Mouse (Mus musculus): ENCODE data around the gene Man2a2.
"Not testable (repeated sequence)": the region's sequence is repeated elsewhere in the genome, so short reads cannot be mapped to it uniquely, and the experiment has no call there.

The Man2a2 gene

GRCm38 (mm10) chr7:80330278-80330677 lies 40.9 kb downstream of the Man2a2 start:
- no peak for DNase-seq

DNA sequence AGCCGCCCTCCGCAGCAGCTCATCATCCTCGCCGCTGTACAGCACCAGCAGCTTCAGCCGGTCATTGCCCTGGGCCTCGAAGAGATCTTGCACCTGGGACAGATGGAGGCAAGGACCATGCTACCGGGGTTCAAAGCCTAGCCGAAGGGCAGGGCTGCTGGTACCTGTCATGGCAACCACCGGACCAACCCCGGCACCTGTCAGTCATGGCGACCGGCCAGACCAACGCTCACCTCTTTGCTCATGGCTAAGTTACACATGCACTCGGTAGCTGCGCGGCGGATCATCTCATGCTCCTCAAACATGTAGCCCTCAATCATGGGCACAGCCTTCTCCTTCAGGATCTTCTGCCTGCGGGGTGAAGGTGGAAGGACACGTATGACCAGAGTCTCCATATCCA lies 45.1 kb downstream of the Man2a2 start:
- DNase-seq: no peak

GRCm38 (mm10) chr7:80325292-80325868 lies 45.8 kb downstream of the Man2a2 start:
- no peak for DNase-seq

DNA sequence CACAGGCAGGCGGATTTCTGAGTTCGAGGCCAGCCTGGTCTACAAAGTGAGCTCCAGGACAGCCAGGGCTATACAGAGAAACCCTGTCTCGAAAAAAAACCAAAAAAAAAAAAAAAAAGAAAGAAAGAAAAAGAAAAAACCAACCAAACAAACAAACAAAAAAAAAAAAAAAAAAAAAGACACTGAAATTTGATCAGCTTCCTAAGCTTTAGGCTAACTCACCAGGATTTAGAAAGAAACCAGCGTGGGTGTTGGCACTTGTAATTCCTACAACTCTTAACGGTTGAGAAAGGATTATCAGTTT lies 46.4 kb downstream of the Man2a2 start:
- DNase-seq: not testable (repeated sequence)

DNA sequence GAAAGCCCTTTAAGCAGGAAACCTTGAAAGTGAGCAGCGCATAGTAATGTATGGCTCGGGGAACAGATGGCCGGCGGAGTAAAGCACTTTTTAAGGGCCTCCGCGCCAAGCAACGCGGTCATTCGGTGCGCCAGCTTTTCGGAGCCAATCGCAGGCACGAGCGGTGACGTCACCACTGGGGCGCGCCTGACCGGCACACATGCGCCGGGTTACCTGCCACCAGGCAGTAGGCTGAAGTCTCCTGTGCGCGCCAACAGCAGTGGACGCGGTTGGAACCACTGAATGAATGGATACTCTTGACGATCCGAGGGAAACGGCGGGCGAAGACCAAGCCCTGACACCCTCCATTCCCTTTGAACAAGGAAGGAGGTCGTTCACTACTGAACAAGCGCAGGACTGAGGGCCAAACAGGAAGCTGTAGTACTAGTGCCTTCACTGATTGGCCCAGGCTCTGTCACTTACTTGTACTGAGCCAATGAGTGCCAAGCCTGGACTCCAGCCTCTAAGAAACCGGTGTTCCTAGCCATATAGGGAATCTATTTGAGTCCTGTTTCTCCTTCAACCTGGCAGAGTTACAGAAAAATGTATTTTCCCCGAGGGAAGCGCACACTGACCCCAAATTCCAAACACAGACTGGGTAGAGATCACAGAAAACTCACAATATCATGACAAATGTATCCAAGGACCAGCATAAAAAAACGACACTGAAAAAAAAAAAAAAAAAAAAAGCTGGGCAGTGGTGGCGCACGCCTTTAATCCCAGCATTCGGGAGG lies 46.9 kb downstream of the Man2a2 start, which contains the start of gene Rccd1:
Rccd1 (minus strand) TSS at position 412 of the 773 bp plus-strand sequence.
- DNase-seq: peak; percentile 95 to 96

GRCm38 (mm10) chr7:80323336-80323735 lies 47.8 kb downstream of the Man2a2 start:
- DNase-seq: no peak

DNA sequence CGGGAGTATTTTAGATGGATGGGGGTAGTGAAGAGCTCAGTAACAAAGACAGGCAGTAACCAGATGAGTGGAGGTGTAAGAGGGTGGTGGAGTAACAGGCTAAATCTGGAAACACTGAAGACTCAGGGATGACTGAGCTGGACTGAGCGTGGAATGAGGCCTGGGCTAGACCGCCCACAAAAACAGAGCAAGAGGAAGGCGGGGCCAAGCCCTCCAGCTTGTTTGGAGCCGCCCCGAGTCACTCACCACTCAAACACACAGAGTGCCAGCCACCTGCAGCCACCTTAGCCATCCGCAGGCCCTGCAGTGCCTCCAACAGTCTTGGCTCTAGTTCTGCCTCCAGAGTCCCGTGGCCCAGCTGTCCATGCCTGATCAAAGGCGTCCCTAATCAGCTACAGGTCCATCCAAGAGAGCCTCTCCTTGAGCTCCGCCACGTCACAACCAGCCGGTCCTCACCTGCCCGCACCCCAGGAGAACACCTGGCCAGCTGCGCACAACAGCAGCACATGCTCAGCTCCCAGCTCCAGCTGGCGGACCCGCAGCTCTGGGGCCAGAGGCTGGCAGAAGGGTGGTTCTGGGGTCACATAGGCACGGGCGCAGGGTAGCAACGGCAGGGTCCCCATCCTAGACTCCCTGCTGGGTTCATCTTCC lies 51.2 kb downstream of the Man2a2 start:
- DNase-seq: no peak

GRCm38 (mm10) chr7:80318670-80319069 lies 52.5 kb downstream of the Man2a2 start:
- no peak for DNase-seq

DNA sequence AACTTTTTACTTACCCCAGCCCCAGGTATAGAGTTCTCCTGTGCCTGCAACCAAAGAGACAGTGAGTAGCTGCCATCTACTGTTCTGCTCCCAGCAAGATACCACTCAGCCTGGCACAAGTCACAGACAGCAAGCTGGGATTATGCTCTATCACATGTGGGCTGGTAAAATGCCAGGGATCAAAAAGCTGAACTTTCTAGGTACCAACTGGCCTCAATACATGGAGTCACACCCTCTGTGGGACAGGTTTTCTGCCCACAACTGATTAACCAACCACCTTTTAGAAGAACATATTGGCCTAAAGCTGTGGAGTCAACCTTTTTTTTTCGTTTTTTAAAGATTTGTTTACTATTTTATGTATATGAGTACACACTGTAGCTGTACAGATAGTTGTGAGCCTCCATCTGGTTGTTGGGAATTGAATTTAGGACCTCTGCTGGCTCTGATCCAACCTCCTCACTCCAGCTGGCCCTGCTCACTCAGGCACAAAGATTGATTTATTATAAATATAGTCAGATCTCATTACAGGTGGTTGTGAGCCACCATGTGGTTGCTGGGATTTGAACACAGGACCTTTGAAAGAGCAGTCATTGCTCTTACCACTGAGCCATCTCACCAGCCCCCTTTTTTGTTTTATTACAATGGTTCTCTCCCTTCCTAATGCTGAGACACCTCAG lies 53.6 kb downstream of the Man2a2 start:
- no peak for DNase-seq

GRCm38 (mm10) chr7:80315733-80316132 lies 55.4 kb downstream of the Man2a2 start:
- no peak for DNase-seq

DNA sequence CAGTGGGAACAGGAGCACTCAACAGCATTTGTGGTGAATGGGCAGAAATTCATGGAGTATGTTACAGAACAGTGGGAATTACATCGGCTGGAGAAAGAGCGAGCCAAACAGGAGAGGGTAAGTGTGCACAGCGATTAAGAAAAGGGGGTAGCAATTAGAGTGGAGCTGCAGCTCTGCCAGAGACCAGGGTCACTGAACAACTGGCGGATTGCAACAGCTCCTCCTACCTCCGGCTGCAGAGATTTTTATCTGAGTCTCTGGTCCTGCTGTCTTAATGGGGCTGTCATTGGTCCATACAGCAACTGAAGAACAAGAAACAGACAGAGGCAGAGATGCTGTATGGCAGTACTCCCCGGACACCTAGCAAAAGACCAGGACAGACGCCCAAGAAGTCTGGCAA lies 60.4 kb downstream of the Man2a2 start:
- no peak for DNase-seq

GRCm38 (mm10) chr7:80307766-80308165 lies 63.4 kb downstream of the Man2a2 start:
- DNase-seq: no peak

- no peak for DNase-seq
Measured at GRCm38 (mm10) chr7:80301522-80301921, 69.7 kb downstream of the Man2a2 start.

GRCm38 (mm10) chr7:80299568-80299967 lies 71.6 kb downstream of the Man2a2 start:
- DNase-seq: no peak

All from lung, postnatal 4 days (tissue).